12 mouse cellular contexts compared by ENCODE assay signal in the genomic region with DNA sequence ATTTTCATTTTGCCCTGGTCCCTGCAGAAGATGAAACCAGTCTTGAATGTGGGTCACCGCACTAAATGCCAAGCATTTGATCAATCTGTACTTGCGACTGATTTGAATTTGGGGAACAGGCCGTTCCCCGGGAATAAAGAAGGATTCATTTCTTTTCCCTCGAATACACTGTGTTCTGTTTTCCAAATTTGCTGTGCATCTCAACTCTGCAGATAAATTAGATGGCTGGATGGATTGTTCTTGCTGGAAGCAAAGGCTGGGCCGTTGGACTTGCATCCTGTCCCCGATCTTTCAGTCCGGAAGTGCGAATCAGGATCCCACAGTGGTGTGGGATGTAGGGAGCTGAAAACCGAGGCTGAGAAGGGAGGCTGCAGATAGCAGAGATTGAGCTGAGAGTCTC. TPM values are rescaled to one million over a fixed set of nuclear protein-coding genes. Genes with fewer than 3 reads are reported as not detected.
"Had no signal": no experiment of that assay in that cellular context is flagged by ENCODE, and none has a peak within 500 bp of the region (broad histone marks: within the 10 kb centered on the region; RNA-seq: fewer than 3 reads in every experiment).

No protein-coding gene starts in this region.

- DNase-seq: kidney, adult 11 months; kidney, adult 9 months; kidney, postnatal 36 days; lung, adult 18-20 months; right cerebral cortex, postnatal 4 days; spleen, adult 18-20 months; thymus, postnatal 36 days had no signal

- H3K4me3 ChIP-seq: limb, embryonic 13.5 days; midbrain, embryonic 12.5 days had no signal

- H3K27ac ChIP-seq: kidney, postnatal 0 days; limb, embryonic 13.5 days; liver, embryonic 14.5 days; midbrain, embryonic 12.5 days had no signal

- H3K4me1 ChIP-seq: midbrain, embryonic 12.5 days had no signal

RNA-seq across cellular contexts. Expression of gene Htra1, which starts 17.5 kb away (rescaled TPM):
- total RNA-seq: megakaryocyte-erythroid progenitor cell, adult 5-6 weeks had no signal
